Mouse (Mus musculus) myocyte (in vitro differentiated cells): ENCODE results near the gene Acsm2. TPM values are rescaled to one million over a fixed set of nuclear protein-coding genes. Genes with fewer than 3 reads are reported as not detected.

Experiments used
- H3K27me3 ChIP-seq: one replicate; pipeline ENCODE4 v1.6.1; 2011; ENCODE audit not compliant: control insufficient read depth, insufficient read depth, insufficient read length
- H3K36me3 ChIP-seq: one replicate; pipeline ENCODE4 v1.6.1; 2011; ENCODE audit not compliant: control insufficient read depth, insufficient read depth
- H3K4me2 ChIP-seq: one replicate; pipeline ENCODE4 v1.6.1; 2011; ENCODE audit warnings: low read depth, control low read depth
- H3K4me3 ChIP-seq: one replicate; pipeline ENCODE4 v1.5.1; 2011; ENCODE audit warnings: mild to moderate bottlenecking, control low read depth, moderate library complexity
- H3K79me2 ChIP-seq: one replicate; pipeline ENCODE4 v1.6.1; 2011; ENCODE audit not compliant: control insufficient read depth, insufficient read depth
- H3ac ChIP-seq: one replicate; pipeline ENCODE4 v1.6.1; 2011; ENCODE audit not compliant: control insufficient read depth, insufficient read length
- CEBPB ChIP-seq: IDR thresholded peaks from 2 replicates; pipeline ENCODE4 v1.6.1; 2011; ENCODE audit warnings: mild to moderate bottlenecking, moderate library complexity; ENCODE audit not compliant: poor library complexity, insufficient read depth, severe bottlenecking
- E2F4 ChIP-seq: IDR thresholded peaks from one replicate; pipeline ENCODE4 v1.6.1; 2011; ENCODE audit warnings: mild to moderate bottlenecking, control low read depth, moderate library complexity; ENCODE audit not compliant: insufficient read depth
- MAX ChIP-seq: IDR thresholded peaks from one replicate; pipeline ENCODE4 v1.6.1; 2011; ENCODE audit warnings: low read depth, mild to moderate bottlenecking, control low read depth
- MYOD1 ChIP-seq, 3 experiments: IDR thresholded peaks; one replicate each; pipeline ENCODE4 v1.6.1; 2011; ENCODE audit warnings: control low read depth in 2 of 3, low read depth in 2 of 3, mild to moderate bottlenecking in 2 of 3, moderate library complexity in 1 of 3; ENCODE audit not compliant: insufficient read length in 2 of 3, control insufficient read depth in 1 of 3
- MYOG ChIP-seq, 3 experiments: IDR thresholded peaks; one replicate each; pipeline ENCODE4 v1.6.1; 2011; ENCODE audit warnings: control low read depth in 2 of 3, low read depth in 2 of 3, mild to moderate bottlenecking in 2 of 3; ENCODE audit not compliant: insufficient read length in 2 of 3, control insufficient read depth in 1 of 3, insufficient read depth in 1 of 3
- POLR2A ChIP-seq: IDR thresholded peaks from one replicate; pipeline ENCODE4 v1.6.1; 2011; ENCODE audit warnings: low read depth, mild to moderate bottlenecking, control low read depth, moderate library complexity; ENCODE audit not compliant: insufficient read length
- POLR2AphosphoS2 ChIP-seq: IDR thresholded peaks from one replicate; pipeline ENCODE4 v1.6.1; 2011; ENCODE audit warnings: low read depth, control low read depth; ENCODE audit not compliant: insufficient read length
- REST ChIP-seq: IDR thresholded peaks from one replicate; pipeline ENCODE4 v1.6.1; 2011; ENCODE audit warnings: mild to moderate bottlenecking, control low read depth, moderate library complexity; ENCODE audit not compliant: insufficient read depth, insufficient read length
- SRF ChIP-seq: IDR thresholded peaks from one replicate; pipeline ENCODE4 v1.6.1; 2011; ENCODE audit warnings: low read depth; ENCODE audit not compliant: control insufficient read depth, insufficient read length
- TCF12 ChIP-seq: IDR thresholded peaks from one replicate; pipeline ENCODE4 v1.6.1; 2011; ENCODE audit warnings: mild to moderate bottlenecking, control low read depth; ENCODE audit not compliant: poor library complexity, insufficient read depth, severe bottlenecking
- TCF3 ChIP-seq: IDR thresholded peaks from one replicate; pipeline ENCODE4 v1.6.1; 2011; ENCODE audit warnings: low read depth, control low read depth; ENCODE audit not compliant: insufficient read length
- USF1 ChIP-seq: IDR thresholded peaks from one replicate; pipeline ENCODE4 v1.6.1; 2011; ENCODE audit warnings: low read depth, mild to moderate bottlenecking, control low read depth, moderate library complexity
- polyA plus RNA-seq: library from polyadenylated mRNA; unstranded; fragments of >200 nt; fragmentation: generic; extraction: Trizol; gene quantifications from one replicate; pipeline ENCODE4 v1.2.1, GENCODE M21; 2012; ENCODE audit warnings: missing spikeins

Acsm2 gene
- polyA plus RNA-seq, 1 experiment = not detected

- TF ChIP-seq TCF3 = no peak
- TF ChIP-seq CEBPB = no peak
- Histone ChIP-seq H3K36me3 (no peaks in the 10 kb centered on the region), H3K27me3 (no peaks in the 10 kb centered on the region), H3K4me3 (no peak within 1 kb of the TSS), H3K79me2 (no peaks in the 10 kb centered on the region), H3ac (no peak within 1 kb of the TSS), H3K4me2 (no peak within 1 kb of the TSS)
Measured at GRCm38 (mm10) chr7:119606664-119607076, 52.5 kb downstream of the Acsm2 start, which contains the start of gene Acsm1. TSS of gene Acsm1 (plus strand) at chr7:119607026.

- Histone ChIP-seq H3K27me3 (no peaks in the 10 kb centered on the region), H3K36me3 (no peaks in the 10 kb centered on the region), H3K4me2 (no peak overlapping the region), H3K4me3 (no peak overlapping the region), H3K79me2 (no peaks in the 10 kb centered on the region), H3ac (no peak overlapping the region)
- no peak for TF ChIP-seq MYOD1 (IDR thresholded peaks at IDR 0.05; ENCODE audit: control insufficient read depth in 1 of 3, insufficient read length in 2 of 3, low read depth in 2 of 3)
- TF ChIP-seq REST = no peak
- TF ChIP-seq TCF3 = no peak
- no peak for TF ChIP-seq POLR2AphosphoS2
- TF ChIP-seq MAX = no peak
- TF ChIP-seq TCF12 = no peak
- no peak for TF ChIP-seq E2F4
- no peak for TF ChIP-seq SRF
- no peak for TF ChIP-seq POLR2A
- TF ChIP-seq USF1 = no peak
- TF ChIP-seq MYOG (IDR thresholded peaks at IDR 0.05; ENCODE audit: control insufficient read depth in 1 of 3, insufficient read depth in 1 of 3, insufficient read length in 2 of 3, low read depth in 2 of 3) = no peak
- TF ChIP-seq CEBPB = no peak
Measured at GRCm38 (mm10) chr7:119607796-119608515, 53.8 kb downstream of the Acsm2 start.

GRCm38 (mm10) chr7:119616531-119616930 is 62.4 kb downstream of the Acsm2 start:
- no peaks in the 10 kb centered on the region for H3K79me2 ChIP-seq
- H3K4me3 ChIP-seq = no peak overlapping the region
- no peak overlapping the region for H3ac ChIP-seq
- no peaks in the 10 kb centered on the region for H3K36me3 ChIP-seq
- no peaks in the 10 kb centered on the region for H3K27me3 ChIP-seq
- TF ChIP-seq TCF12 = no peak
- TF ChIP-seq MYOG (IDR thresholded peaks at IDR 0.05; ENCODE audit: control insufficient read depth in 1 of 3, insufficient read depth in 1 of 3, insufficient read length in 2 of 3, low read depth in 2 of 3) = no peak
- no peak for TF ChIP-seq TCF3
- TF ChIP-seq POLR2AphosphoS2 = no peak
- no peak for TF ChIP-seq MYOD1 (IDR thresholded peaks at IDR 0.05; ENCODE audit: control insufficient read depth in 1 of 3, insufficient read length in 2 of 3, low read depth in 2 of 3)
- no peak overlapping the region for H3K4me2 ChIP-seq

GRCm38 (mm10) chr7:119617593-119617992 is 63.5 kb downstream of the Acsm2 start:
- Histone ChIP-seq H3K4me2 (no peak overlapping the region), H3K36me3 (no peaks in the 10 kb centered on the region), H3K4me3 (no peak overlapping the region), H3ac (no peak overlapping the region), H3K79me2 (no peaks in the 10 kb centered on the region), H3K27me3 (no peaks in the 10 kb centered on the region)
- TF ChIP-seq REST (no peak), POLR2A (no peak)

GRCm38 (mm10) chr7:119618209-119618935 is 64.2 kb downstream of the Acsm2 start:
- no peaks in the 10 kb centered on the region for H3K79me2 ChIP-seq
- no peaks in the 10 kb centered on the region for H3K36me3 ChIP-seq
- no peak overlapping the region for H3K4me2 ChIP-seq
- TF ChIP-seq TCF3 (no peak), USF1 (no peak), POLR2AphosphoS2 (no peak), POLR2A (no peak), SRF (no peak), TCF12 (no peak), E2F4 (no peak), MYOG (IDR thresholded peaks at IDR 0.05; ENCODE audit: control insufficient read depth in 1 of 3, insufficient read depth in 1 of 3, insufficient read length in 2 of 3, low read depth in 2 of 3) (no peak), CEBPB (no peak), MAX (no peak), REST (no peak)
- no peaks in the 10 kb centered on the region for H3K27me3 ChIP-seq
- no peak overlapping the region for H3ac ChIP-seq
- no peak overlapping the region for H3K4me3 ChIP-seq
